Mouse (Mus musculus) urinary bladder, postnatal 4 days (tissue): ENCODE data around the gene Nfasc.

Experiments
- DNase-seq, 2 experiments: peaks; one replicate each; pipeline ENCODE4 v3.0.0; 2021 to 2022; ENCODE audit warnings: low spot score in 2 of 2

Nfasc gene

GRCm38 (mm10) chr1:132741175-132741997 is at the start of gene Nfasc:
Nfasc (minus strand) TSS chr1:132741797.
- DNase-seq: peak in 1 of 2 experiments; percentile 27

- DNase-seq: no peak
Measured at GRCm38 (mm10) chr1:132791049-132791448, 49.5 kb upstream of the Nfasc start.

- no peak for DNase-seq
Measured at GRCm38 (mm10) chr1:132786866-132787265, 45.3 kb upstream of the Nfasc start.

GRCm38 (mm10) chr1:132781607-132782445 is 40.2 kb upstream of the Nfasc start:
- no peak for DNase-seq

- DNase-seq: no peak
Measured at GRCm38 (mm10) chr1:132780961-132781360, 39.4 kb upstream of the Nfasc start.

- no peak for DNase-seq
Measured at GRCm38 (mm10) chr1:132780254-132780653, 38.7 kb upstream of the Nfasc start.

GRCm38 (mm10) chr1:132774959-132775358 is 33.4 kb upstream of the Nfasc start:
- DNase-seq: no peak

GRCm38 (mm10) chr1:132771377-132771776 is 29.8 kb upstream of the Nfasc start:
- no peak for DNase-seq

- no peak for DNase-seq
Measured at GRCm38 (mm10) chr1:132769559-132769958, 28.0 kb upstream of the Nfasc start.

GRCm38 (mm10) chr1:132767422-132767821 is 25.8 kb upstream of the Nfasc start:
- no peak for DNase-seq

GRCm38 (mm10) chr1:132765887-132766651 is 24.5 kb upstream of the Nfasc start:
- DNase-seq: no peak

GRCm38 (mm10) chr1:132765222-132765621 is 23.6 kb upstream of the Nfasc start:
- no peak for DNase-seq

- DNase-seq: no peak
Measured at GRCm38 (mm10) chr1:132759390-132759789, 17.8 kb upstream of the Nfasc start.

- DNase-seq: peak in 1 of 2 experiments; percentile 36
Measured at GRCm38 (mm10) chr1:132758656-132759370, 17.2 kb upstream of the Nfasc start.

GRCm38 (mm10) chr1:132755211-132755610 is 13.6 kb upstream of the Nfasc start:
- DNase-seq: no peak

- DNase-seq: no peak
Measured at GRCm38 (mm10) chr1:132749217-132749884, 7.8 kb upstream of the Nfasc start.

- DNase-seq: no peak
Measured at GRCm38 (mm10) chr1:132746302-132746701, 4.7 kb upstream of the Nfasc start.

GRCm38 (mm10) chr1:132745636-132746035 is 4.0 kb upstream of the Nfasc start:
- no peak for DNase-seq

- DNase-seq: no peak
Measured at GRCm38 (mm10) chr1:132739077-132739521, 2.5 kb downstream of the Nfasc start.

GRCm38 (mm10) chr1:132736171-132736570 is 5.4 kb downstream of the Nfasc start:
- no peak for DNase-seq
